Mouse (Mus musculus) cerebellum, adult 8-10 months (tissue): Measurements from ENCODE around the gene Stard10.
A peak's percentile ranks its signal among the peaks of the same experiment; 100 is the strongest.

Experiments used
- DNase-seq: peaks from one replicate; pipeline ENCODE4 v3.0.0; 2022

Stard10 gene

GRCm38 (mm10) chr7:101306841-101307240, 10.0 kb upstream of the Stard10 start:
- DNase-seq, result no peak

GRCm38 (mm10) chr7:101309985-101310326, 6.9 kb upstream of the Stard10 start:
- DNase-seq, result no peak

- DNase-seq, result peak; percentile 98
Observed at GRCm38 (mm10) chr7:101310327-101311028, 6.4 kb upstream of the Stard10 start.

- DNase-seq, result no peak
Observed at GRCm38 (mm10) chr7:101311061-101311460, 5.8 kb upstream of the Stard10 start.

- DNase-seq, result no peak
Observed at GRCm38 (mm10) chr7:101313033-101313432, 3.9 kb upstream of the Stard10 start.

GRCm38 (mm10) chr7:101314396-101314795, 2.5 kb upstream of the Stard10 start:
- no peak for DNase-seq

- no peak for DNase-seq
Observed at GRCm38 (mm10) chr7:101315699-101316098, 1.2 kb upstream of the Stard10 start.

GRCm38 (mm10) chr7:101316591-101317001, 290 bp upstream of the Stard10 start:
- DNase-seq, result no peak

GRCm38 (mm10) chr7:101318848-101319247, 2.0 kb downstream of the Stard10 start:
- DNase-seq, result no peak

GRCm38 (mm10) chr7:101319796-101320195, 2.9 kb downstream of the Stard10 start:
- no peak for DNase-seq

- peak; percentile 62 for DNase-seq
Observed at GRCm38 (mm10) chr7:101320399-101321217, 3.7 kb downstream of the Stard10 start.

GRCm38 (mm10) chr7:101321218-101321827, 4.4 kb downstream of the Stard10 start:
- peak; percentile 65 for DNase-seq

GRCm38 (mm10) chr7:101323141-101323594, 6.3 kb downstream of the Stard10 start:
- DNase-seq, result peak; percentile 42

- peak; percentile 39 for DNase-seq
Observed at GRCm38 (mm10) chr7:101324142-101324962, 7.5 kb downstream of the Stard10 start.

GRCm38 (mm10) chr7:101326006-101326405, 9.1 kb downstream of the Stard10 start:
- DNase-seq, result no peak

GRCm38 (mm10) chr7:101327263-101327662, 10.4 kb downstream of the Stard10 start:
- DNase-seq, result no peak

- no peak for DNase-seq
Observed at GRCm38 (mm10) chr7:101327786-101328185, 10.9 kb downstream of the Stard10 start.

- peak; percentile 52 for DNase-seq
Observed at GRCm38 (mm10) chr7:101328621-101329158, 11.8 kb downstream of the Stard10 start.

- DNase-seq, result no peak
Observed at GRCm38 (mm10) chr7:101329606-101330005, 12.7 kb downstream of the Stard10 start.

- DNase-seq, result no peak
Observed at GRCm38 (mm10) chr7:101330074-101330840, 13.4 kb downstream of the Stard10 start.

- peak; percentile 65 for DNase-seq
Observed at GRCm38 (mm10) chr7:101330841-101331173, 13.9 kb downstream of the Stard10 start.
